Mouse (Mus musculus) left cerebral cortex, postnatal 25 days (tissue): ENCODE data around the gene Tor4a. TPM values are rescaled to one million over a fixed set of nuclear protein-coding genes. Genes with fewer than 3 reads are reported as not detected.

Experiments used
- DNase-seq, 2 experiments: peaks; one replicate each; pipeline ENCODE4 v3.0.0; 2022; ENCODE audit warnings: low spot score in 2 of 2, mixed read lengths in 1 of 2
- intact Hi-C: fragments of 180-260 bp; cut with DNase I; formaldehyde crosslinking; loops from one replicate; pipeline ENCODE4 v1.15.1; 2025
- total RNA-seq, 2 experiments: library from RNA; stranded (reverse); gene quantifications; 2 replicates each; pipeline ENCODE4 v1.2.3; 2021

Tor4a gene
- total RNA-seq, 2 experiments from 2014 or later, result 1.9 to 2.3 TPM

DNA sequence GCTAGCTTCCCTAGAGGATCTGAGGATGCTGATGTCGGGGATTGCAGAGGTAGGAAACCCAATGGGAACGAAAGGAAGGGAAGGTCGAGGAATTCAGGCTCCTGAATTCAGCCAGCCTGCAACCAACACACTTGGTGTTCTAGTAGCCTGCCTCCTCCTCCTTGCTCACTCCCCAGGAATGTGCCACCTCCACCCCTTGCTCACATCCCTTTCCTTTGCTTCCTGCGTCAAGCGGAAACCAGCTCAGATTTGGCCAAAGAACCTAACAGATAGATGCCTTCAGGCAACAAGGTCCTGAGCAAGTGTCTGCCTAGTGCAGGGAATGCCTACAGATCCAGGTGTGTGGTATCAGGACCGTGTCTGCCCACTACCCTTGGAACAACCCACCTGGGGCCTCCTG, 20.1 kb downstream of the Tor4a start:
- intact Hi-C loops, result no loop called here

DNA sequence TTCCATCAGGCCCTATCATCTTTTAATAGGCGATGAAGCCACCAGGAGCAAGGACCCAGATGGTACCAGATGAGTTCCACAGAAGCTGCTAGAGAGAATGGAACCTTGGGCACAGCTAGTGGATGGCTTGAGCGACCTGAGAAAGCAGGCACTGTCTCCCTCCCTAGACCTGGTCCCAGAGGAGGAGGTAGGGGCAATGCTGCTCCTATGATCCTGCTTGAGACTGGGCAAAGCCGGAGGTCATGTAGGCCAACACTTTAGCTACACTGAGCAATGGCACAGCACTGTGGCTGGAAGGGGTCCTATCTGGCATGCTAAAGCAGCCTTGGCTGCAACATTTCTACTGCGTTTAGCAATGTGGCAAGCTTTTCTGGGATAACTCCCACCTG, 21.0 kb downstream of the Tor4a start:
- DNase-seq, result no peak
- intact Hi-C loops, result no loop called here

More for the DNA sequence above, 20.1 kb downstream of the Tor4a start:
- no peak for DNase-seq

DNA sequence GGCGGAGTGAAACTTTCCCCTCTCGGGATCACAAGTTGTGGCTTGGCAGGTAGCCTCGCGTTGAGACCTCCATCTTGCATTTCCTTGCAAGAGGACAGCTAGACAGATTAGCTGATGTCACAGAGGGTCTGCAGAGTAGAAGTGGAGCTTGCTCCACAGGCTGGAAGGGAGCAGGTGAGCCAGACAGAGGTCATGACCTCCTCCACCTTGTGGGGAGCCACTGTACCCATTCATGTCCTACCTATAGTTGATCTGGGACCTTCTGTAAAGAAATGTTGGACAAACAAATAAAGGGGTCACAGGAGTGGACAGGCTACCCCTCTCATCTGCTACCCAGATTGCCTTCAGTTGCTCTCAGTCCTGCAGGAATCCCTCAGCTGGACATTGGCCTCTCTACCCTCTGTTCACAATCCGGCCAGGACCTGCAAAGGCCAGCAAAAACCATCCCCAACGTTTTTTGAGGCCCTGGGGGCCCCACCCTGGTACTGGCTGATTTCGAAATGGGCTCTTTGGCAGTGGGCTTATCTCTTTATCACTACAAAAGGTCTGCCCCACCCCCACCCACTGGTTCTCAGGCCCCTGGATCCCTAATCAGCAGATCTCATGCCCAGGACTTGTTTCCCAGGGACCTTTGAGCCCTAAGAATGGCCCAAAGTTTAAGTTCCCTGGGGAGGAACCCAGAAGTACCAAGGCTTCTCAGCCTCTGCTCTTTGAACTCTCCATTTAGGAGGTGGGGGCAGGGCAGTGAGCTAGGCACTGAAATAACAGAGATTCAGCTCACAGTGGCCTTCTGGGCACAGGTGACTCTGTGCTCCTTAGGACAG, 21.6 kb downstream of the Tor4a start:
- DNase-seq, result no peak
- intact Hi-C loops, result no loop called here

DNA sequence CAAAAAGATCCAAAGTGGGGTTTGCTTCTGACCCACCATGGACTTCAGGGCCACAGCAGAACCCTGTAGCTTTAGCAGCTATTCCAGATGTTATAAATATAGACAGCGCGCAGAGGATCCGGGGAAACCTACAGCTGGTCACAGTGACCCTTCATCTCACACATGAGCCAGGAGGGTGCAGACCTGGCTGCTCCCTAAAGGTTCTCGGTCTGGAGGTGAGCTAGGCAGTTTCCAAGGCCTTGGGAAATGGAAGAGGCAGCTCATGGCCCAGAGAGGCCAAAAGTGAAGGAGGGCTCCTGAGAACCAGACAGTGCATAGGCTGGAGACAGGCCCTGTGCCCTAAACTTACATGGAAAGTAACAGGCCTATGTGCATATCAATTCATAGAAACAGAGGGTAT, 22.9 kb downstream of the Tor4a start:
- no peak for DNase-seq
- intact Hi-C loops, result no loop called here

DNA sequence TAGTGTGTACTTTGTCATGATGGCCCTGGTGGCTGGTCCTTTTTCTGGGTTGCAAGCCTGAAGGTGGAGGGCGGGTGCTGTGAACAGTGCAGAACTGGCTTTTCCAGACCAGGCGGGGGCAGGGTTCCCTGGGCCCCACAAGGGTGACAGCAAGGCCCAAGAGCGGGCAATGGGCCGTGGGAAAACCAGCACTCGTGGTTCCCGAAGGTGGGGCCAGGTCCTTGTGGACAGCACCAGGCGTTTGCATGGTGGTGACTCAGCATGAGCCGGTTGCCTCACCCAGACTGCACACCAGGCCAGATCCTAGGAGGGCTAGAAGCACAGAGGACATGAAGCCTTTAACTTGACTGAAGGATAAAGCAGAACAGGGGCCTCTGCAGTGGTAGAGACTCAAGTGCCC, 24.1 kb downstream of the Tor4a start:
- DNase-seq, result no peak
- intact Hi-C loops, result no loop called here

DNA sequence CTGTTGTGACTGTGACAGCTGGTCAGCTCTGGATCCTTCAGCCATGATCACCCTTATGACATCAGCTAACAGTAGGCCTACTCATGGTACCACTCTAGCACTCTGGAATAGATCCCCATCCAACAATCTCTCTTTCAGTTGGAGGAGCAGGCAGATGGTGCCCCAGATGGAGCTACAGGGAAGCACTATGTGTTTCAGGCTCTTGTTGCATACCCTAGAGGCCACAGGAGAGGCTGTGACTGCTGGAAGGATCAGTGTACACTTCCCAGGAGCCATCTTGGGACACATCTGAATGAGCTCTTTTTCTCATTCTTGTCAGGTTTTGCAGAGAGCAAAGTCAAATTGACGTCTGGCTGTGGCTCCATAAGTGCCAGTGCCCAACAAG, 24.9 kb downstream of the Tor4a start:
- DNase-seq, result no peak
- intact Hi-C loops, result no loop called here

DNA sequence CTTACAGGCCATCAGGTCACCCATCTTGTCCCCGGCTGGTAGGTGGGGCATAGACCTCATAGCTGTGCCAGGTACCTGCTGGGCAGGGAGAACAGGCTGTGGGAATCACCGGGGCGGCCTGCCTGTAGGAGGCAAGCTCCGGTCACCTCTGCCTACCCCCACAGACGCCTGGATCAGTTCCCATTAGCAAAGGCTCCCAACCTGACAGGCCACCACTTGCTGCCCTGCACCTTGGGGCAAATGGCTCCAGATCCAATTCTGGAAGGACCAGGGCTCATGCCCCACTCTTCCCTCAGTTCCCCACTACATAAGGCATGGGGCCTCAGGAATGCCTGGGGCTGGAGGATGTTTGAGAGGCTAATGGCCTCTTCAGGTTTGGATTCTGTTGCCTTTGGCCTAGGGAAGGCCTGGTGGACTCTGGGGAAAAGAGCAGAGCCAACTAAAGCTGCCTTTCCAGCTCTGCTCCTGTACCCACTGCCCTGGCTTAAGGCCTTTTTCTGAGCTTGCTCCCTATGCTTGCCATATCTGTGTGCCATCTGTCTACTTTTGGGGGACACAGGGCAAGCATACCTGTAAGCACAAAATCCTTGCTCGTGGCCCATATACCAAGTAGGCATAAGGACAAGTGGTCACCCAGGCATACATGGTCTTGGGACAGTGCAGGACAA, 25.5 kb downstream of the Tor4a start:
- intact Hi-C loops, result no loop called here
- no peak for DNase-seq

DNA sequence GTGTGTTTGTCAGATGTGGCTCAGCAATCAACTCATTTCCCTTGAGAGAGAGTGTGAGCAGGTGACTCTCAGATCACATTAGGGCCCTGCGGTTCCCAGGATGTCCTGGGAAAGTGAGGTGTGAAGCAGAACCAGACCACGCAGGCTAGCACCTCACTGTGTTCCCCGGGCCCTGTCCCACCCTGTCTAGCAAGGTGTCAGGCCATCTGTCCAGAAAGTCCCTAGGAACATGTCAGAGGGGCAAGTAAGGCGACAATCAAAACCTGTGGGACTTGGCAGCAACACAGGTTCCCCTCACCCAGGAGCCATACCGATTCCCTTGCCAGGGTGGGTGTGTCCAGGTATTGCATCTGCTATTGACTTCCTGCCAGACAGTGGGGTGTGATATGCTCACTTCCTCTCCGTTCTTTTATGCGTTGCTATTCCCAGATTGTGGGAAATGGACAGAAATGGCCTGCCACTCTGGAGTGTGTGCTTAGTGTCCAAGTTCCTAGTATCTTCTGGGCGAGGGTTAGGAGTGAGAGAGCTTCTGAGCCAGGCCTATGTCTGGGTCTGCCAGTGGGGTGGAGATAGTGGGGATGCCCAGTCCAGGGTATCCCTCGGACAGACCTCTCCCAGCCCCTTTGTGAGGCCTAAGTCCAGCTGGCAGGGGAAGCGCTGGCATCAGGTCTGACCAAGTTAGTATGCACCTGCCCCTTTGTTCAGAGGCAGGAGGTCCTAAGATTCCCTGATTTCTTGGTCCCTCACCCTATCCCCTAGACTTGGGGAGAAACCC, 26.2 kb downstream of the Tor4a start:
- intact Hi-C loops, result no loop called here
- no peak for DNase-seq

DNA sequence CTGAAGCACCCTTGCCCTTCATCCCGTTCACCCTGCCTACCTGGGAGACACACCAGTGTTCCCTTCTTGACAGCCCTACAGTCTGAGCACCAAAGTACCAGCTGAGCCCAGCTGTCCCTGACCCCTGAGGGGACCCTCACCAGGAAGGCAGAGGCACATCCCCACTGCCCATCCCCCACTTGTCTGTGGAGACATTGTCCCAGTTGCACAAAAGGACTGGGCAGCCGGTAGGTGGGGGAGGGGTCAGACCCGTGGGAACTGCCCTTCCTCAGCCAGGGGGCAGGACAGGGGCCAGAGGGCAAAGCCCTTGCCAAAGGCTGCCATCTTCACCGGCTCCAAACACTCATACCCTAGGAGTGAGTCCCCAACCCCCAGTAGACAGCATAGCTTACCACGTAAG, 26.9 kb downstream of the Tor4a start:
- intact Hi-C loops, result no loop called here
- no peak for DNase-seq

DNA sequence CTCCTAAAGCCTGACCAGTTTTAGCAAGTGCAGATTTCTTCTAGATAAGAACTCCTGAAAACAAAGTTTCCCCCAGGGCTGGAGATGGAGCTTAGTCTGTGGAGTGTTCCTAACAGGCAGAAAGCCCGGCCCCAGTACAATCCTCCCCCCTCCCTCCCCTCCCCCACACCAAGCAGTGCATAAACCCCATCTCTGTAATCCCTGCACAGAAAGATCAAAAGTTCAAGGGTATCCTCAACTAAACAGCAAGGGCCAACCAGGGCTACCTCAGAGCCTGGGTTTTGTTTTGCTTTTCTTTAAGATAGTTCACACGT, 28.1 kb downstream of the Tor4a start:
- DNase-seq, result no peak
- intact Hi-C loops, result no loop called here

DNA sequence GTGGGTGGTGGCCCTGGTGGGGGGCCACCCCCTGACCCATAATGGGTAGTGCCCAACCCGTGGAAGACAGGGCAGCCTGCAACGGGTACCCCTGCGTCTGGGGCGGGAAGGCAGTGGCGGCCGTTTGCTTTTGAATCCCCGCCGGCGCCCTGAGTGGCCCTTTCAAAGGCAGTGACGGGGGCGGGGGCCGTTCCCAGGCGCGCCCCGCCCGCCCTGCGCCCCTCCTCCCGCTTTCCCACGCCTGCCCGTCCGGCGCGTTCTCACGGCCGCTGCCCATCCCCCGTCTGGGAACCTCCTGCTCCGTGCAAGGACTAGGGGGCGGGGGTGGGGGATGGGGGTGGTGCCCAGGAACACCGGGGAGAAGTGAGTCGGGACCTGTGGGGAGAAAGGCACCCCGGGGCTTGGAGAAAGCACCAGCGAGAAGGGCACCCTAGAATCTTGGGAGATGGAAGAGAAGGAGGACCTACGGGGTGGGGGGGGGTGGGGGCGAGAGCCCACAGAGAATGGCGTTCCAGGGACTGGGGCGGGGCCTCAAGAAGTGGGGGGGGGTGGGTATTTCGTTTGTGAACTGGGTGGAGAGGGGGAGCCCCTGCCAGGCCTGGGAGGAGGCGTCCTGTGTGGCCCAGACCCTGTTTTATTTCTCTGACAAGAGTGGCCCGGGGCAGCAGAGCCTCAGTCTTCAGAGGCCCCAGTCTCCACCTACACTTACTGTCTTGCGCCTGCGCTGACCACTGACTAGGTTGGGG, 28.6 kb downstream of the Tor4a start:
- intact Hi-C loops, result no loop called here
- peak in 1 of 2 experiments; percentile 35 for DNase-seq

DNA sequence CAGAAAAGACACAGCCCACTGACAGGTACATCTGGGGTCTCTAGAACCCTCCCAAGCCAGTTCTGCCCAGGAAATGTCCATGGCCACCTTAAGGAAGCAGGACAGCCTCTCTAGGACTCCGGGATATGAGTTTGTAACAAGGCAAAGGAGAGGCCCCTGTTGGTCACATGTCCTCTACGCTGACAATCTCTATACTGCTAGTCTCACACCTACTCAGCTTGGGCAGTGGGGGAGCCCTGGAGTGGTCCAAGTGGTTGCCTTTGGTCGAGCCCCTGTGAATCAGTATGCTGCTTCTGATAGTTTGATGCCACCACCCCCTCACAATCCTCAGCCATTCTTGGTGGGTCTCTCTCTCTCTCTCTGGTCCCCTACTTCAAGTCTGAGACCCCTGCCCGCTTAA, 29.2 kb downstream of the Tor4a start:
- no peak for DNase-seq
- intact Hi-C loops, result no loop called here

DNA sequence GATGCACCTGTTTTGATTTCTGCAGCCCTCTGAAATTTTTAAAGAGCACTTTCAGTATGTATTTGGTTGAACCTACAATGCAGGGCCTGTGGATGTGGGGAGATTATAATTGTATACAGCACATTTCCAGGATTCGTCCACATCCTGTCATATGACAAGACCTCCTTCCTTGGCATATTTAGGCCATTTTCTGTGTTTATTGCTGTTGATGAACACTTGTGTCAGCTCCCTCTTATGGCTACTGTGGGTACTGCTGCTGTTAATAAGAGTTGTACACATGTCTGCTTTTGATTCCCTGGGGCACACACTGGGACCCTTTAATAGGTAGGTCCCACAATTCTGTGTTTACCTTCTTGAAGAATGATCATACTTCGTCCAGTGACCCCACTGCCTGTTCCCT, 39.0 kb downstream of the Tor4a start:
- DNase-seq, result peak; percentile 54 to 55
- intact Hi-C loops, result loop anchor here (5.0 kb wide), 1 partner anchor 60 kb away; the partner anchor contains the start of gene Noxa1

DNA sequence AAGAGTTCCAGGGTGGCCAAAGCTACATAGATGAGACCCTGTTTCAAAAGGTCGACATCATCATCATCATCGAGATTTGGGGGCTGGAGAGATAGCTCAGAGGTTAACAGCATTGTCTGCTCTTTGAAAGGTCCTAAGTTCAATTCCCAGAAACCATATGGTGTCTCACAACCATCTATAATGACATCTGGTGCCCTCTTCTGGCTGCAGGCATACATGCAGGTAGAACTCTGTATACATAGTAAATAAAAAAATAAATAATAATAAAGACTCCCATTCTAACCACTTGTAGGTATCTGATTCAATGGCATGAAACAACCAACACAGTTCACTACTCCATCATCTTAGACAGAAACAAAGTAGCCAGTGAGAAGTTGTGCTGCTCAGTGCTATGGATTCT, 39.7 kb downstream of the Tor4a start:
- intact Hi-C loops, result loop anchor here (5.0 kb wide), 1 partner anchor 60 kb away; the partner anchor contains the start of gene Noxa1
- no peak for DNase-seq

DNA sequence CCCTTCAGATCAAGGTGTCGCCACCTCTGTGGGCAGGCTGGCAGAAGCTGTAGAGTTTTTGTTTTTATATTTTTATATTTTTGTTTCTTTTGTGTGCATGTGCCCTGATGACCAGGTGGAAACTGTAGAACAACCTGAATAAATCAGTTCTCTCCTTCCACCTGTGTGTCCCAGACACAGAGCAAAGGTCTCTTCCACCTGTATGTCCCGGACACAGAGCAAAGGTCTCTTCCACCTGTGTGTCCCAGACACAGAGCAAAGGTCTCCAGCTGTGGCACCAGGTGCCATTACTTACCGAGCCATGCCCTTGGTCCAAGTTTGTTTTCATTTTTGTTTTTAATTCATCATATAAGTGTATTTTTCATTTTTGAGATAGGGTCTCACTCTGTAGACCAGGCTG, 40.5 kb downstream of the Tor4a start:
- intact Hi-C loops, result loop anchor here (5.0 kb wide), 1 partner anchor 59 kb away; the partner anchor contains the start of gene Noxa1
- no peak for DNase-seq

DNA sequence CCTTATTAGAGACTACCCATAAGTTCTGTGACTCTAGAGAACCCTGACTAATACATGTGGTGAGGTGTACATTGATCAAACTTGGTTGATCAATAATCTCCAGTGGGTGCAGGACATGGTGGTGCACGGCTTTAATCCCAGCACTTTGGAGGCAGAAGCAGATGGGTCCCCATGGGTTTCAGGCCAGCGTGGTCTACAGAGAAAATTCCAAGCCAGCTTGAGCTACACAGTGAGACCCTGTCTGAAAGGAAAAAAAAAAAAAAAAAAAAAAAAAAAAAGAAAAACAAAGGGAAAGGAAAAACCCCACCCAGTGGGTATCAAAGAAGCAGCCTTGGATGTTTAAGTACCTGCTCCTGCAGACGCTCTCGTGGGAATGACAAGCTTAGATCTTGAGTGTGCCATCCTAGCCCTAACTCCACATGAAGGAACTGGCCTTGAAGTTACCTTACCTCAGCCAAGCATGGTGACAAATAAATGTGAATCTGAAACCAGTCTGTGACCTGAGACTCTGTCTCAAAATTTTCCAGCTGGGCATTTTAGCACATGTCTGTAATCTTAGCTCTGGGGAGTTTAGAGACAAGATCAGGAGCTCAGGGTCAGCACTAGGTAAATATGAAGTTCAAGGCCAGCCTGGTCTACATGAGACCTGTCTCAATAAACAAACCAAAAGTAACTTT, 45.3 kb downstream of the Tor4a start:
- DNase-seq, result no peak
- intact Hi-C loops, result no loop called here

DNA sequence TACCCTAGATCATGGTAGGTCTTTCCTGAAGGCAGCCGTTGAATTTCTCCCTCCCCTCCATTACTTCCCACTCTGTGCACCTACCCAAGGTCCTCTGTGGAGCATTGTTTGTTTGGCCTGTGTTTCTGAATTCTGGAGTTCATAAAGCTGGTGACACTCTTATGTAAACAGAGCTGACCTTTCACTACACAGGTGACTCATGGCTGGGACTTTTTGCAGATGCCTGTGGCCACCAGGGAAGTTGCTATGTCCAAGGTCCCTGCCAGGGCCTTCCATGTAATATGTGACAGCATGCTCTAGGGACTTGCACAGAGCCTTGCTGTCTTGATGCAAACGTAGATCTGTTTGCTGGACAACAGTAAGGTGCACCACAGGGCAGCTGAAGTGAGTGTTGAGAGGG, 47.0 kb downstream of the Tor4a start:
- intact Hi-C loops, result no loop called here
- no peak for DNase-seq

DNA sequence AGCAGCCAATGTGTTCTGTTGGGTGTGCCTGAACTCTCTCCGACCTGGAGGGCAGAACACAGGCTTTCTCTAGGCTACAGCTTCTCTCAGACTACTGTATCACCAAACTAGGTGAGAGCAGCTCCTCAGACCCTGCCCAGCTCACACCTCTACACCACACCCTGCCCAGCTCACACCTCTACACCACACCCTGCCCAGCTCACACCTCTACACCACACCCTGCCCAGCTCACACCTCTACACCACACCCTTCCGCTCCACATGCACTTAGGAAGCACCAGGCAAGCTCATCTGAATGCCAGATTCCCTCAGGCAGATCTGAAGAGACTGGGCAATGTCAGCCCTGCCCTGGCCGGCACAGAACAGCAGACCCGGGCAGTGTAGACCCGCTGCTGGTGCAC, 48.8 kb downstream of the Tor4a start:
- intact Hi-C loops, result no loop called here
- no peak for DNase-seq

DNA sequence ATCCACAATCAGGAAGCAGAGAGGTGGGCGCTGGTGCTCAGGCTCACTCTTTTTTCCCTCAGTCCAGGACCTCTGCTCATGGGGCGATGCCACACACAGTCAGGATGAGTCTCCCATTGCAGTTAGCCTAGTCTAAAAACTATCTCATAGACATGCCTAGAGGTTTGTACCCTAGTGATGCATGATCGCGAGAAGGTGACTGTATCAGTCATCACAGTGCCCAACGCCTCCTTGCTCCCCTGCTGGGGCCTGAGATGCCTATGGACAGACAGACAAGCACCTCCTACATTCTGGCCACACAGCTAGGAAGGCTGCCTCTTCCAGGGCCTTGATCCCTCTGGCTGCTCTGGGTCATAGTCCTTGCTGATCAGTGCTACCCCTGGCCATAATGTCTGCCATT, 49.3 kb downstream of the Tor4a start:
- intact Hi-C loops, result no loop called here
- no peak for DNase-seq
